17 mouse cellular contexts compared by ENCODE assay signal in the genomic region with DNA sequence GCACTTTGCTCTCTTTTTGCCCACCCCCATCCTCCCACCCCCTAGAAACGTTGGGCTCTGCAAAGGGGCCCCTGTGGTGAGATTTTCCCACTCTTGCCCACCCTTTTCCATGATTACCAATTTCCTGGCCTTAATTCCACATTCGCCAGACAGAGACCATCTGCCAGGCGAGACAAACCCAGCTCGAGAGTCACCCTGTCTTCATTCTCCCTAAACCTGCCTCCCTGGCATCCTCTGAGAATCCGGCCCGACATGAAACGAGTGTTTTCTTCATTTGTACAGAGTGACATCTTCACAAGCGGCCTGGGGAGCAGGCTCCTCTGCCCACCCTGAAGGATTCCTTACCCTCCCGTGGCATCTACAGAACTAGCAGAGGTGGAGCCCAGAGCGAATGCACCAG. TPM values are rescaled to one million over a fixed set of nuclear protein-coding genes. Genes with fewer than 3 reads are reported as not detected.
A peak's percentile ranks its signal among the peaks of the same experiment; 100 is the strongest.
DNase-seq lines count a peak whose midpoint lies in the region; ATAC-seq and TF ChIP-seq lines count a peak whose summit lies in the region.
"Had no signal": no experiment of that assay in that cellular context is flagged by ENCODE, and none has a peak within 500 bp of the region (broad histone marks: within the 10 kb centered on the region; RNA-seq: fewer than 3 reads in every experiment).

No protein-coding gene starts in this region.

- H3K27ac ChIP-seq in forebrain, embryonic 14.5 days (ENCODE audit: low read depth, low read length), result peak overlapping the region; percentile 70
- no peak overlapping the region for H3K27ac ChIP-seq in forebrain, embryonic 11.5 days (ENCODE audit: low read depth, low read length)
- no peak overlapping the region for H3K27ac ChIP-seq in lung, postnatal 0 days (ENCODE audit: low read length)
- H3K27ac ChIP-seq: embryonic facial prominence, embryonic 13.5 days; hindbrain, embryonic 14.5 days; neural tube, embryonic 13.5 days; stomach, embryonic 15.5 days had no signal

- no peak overlapping the region for H3K4me3 ChIP-seq in forebrain, embryonic 14.5 days (ENCODE audit: low read depth, low read length)
- H3K4me3 ChIP-seq in forebrain, embryonic 11.5 days (ENCODE audit: low read depth, low read length), result no peak overlapping the region
- no peak overlapping the region for H3K4me3 ChIP-seq in lung, postnatal 0 days (ENCODE audit: low read depth, low read length)
- H3K4me3 ChIP-seq: embryonic facial prominence, embryonic 13.5 days; neural tube, embryonic 13.5 days; stomach, embryonic 15.5 days had no signal

- H3K9me3 ChIP-seq in forebrain, embryonic 14.5 days (replicated peaks; ENCODE audit: control insufficient read depth, low read length), result no peaks in the 10 kb centered on the region
- no peaks in the 10 kb centered on the region for H3K9me3 ChIP-seq in forebrain, embryonic 11.5 days (ENCODE audit: control insufficient read depth, low read length)
- H3K9me3 ChIP-seq in lung, postnatal 0 days (ENCODE audit: low read length), result no peaks in the 10 kb centered on the region
- H3K9me3 ChIP-seq: embryonic facial prominence, embryonic 13.5 days; neural tube, embryonic 13.5 days; stomach, embryonic 15.5 days had no signal

- H3K9ac ChIP-seq in forebrain, embryonic 14.5 days (ENCODE audit: low read length), result no peak overlapping the region
- H3K9ac ChIP-seq in forebrain, embryonic 11.5 days (ENCODE audit: low read length), result no peak overlapping the region
- H3K9ac ChIP-seq in lung, postnatal 0 days (replicated peaks; ENCODE audit: low read depth), result no peak overlapping the region
- H3K9ac ChIP-seq: embryonic facial prominence, embryonic 13.5 days; hindbrain, embryonic 14.5 days; neural tube, embryonic 13.5 days; stomach, embryonic 15.5 days had no signal

- no peaks in the 10 kb centered on the region for H3K36me3 ChIP-seq in forebrain, embryonic 14.5 days (ENCODE audit: control insufficient read depth, insufficient read depth, low read length)
- no peaks in the 10 kb centered on the region for H3K36me3 ChIP-seq in forebrain, embryonic 11.5 days (ENCODE audit: control insufficient read depth, insufficient read depth, low read length)
- no peaks in the 10 kb centered on the region for H3K36me3 ChIP-seq in lung, postnatal 0 days (ENCODE audit: insufficient read depth, low read length)
- H3K36me3 ChIP-seq: embryonic facial prominence, embryonic 13.5 days; neural tube, embryonic 13.5 days; stomach, embryonic 15.5 days had no signal

- peaks cover 11% of the 10 kb centered on the region; the same call in 1 of the 2 replicates for H3K4me1 ChIP-seq in forebrain, embryonic 14.5 days (ENCODE audit: control insufficient read depth, insufficient read depth, low read length)
- H3K4me1 ChIP-seq in forebrain, embryonic 11.5 days (replicated peaks; ENCODE audit: control insufficient read depth, insufficient read depth, low read length), result no peaks in the 10 kb centered on the region
- H3K4me1 ChIP-seq in lung, postnatal 0 days (ENCODE audit: insufficient read depth, low read depth, low read length), result no peaks in the 10 kb centered on the region

- no peaks in the 10 kb centered on the region for H3K27me3 ChIP-seq in forebrain, embryonic 14.5 days (replicated peaks; ENCODE audit: control insufficient read depth, insufficient read depth, low read length)
- H3K27me3 ChIP-seq in forebrain, embryonic 11.5 days (ENCODE audit: control insufficient read depth, insufficient read depth, low read length), result no peaks in the 10 kb centered on the region
- no peaks in the 10 kb centered on the region for H3K27me3 ChIP-seq in lung, postnatal 0 days (replicated peaks; ENCODE audit: insufficient read depth, low read length)
- H3K27me3 ChIP-seq: embryonic facial prominence, embryonic 13.5 days; neural tube, embryonic 13.5 days; stomach, embryonic 15.5 days had no signal

- H3K4me2 ChIP-seq in forebrain, embryonic 14.5 days (ENCODE audit: low read length), result no peak overlapping the region
- H3K4me2 ChIP-seq in forebrain, embryonic 11.5 days (ENCODE audit: low read depth, low read length, severe bottlenecking), result no peak overlapping the region
- no peak overlapping the region for H3K4me2 ChIP-seq in lung, postnatal 0 days (replicated peaks; ENCODE audit: low read depth, low read length)
- H3K4me2 ChIP-seq: embryonic facial prominence, embryonic 13.5 days; heart, embryonic 11.5 days; hindbrain, embryonic 14.5 days; neural tube, embryonic 13.5 days; stomach, embryonic 15.5 days had no signal

- 53% methylated on average over 10 of the region's 10 CpGs for WGBS in forebrain, embryonic 14.5 days
- 77% methylated on average over 10 of the region's 10 CpGs for WGBS in forebrain, embryonic 11.5 days
- WGBS in lung, postnatal 0 days, result 73% methylated on average over 10 of the region's 10 CpGs

- intact Hi-C loops in left cerebral cortex, postnatal 25 days (cut with DNase I), result no loop called here

- peak; percentile 61 for DNase-seq in forebrain, embryonic 14.5 days (ENCODE audit: low spot score)
- no peak for DNase-seq in forebrain, embryonic 11.5 days (ENCODE audit: low spot score)
- DNase-seq in left cerebral cortex, postnatal 25 days (ENCODE audit: low spot score in 2 of 2), result peak; percentile 9 to 37
- DNase-seq in left cerebral cortex, adult 11 months (ENCODE audit: low spot score), result no peak
- peak; percentile 26 for DNase-seq in A20 (ENCODE audit: low read depth, low spot score)
- DNase-seq in brain, adult 2 months (ENCODE audit: low read depth, low spot score), result peak; percentile 37
- DNase-seq in lung, postnatal 0 days (ENCODE audit: low spot score), result no peak
- DNase-seq: adrenal gland, postnatal 36 days; gastrocnemius, postnatal 36 days; heart, postnatal 14 days; lung, adult 18-20 months had no signal

- TF ChIP-seq CTCF in lung, postnatal 0 days (IDR thresholded peaks at IDR 0.05), result no peak

- peak; percentile 68; the same call in 1 of the 2 replicates for ATAC-seq in forebrain, embryonic 14.5 days
- no peak for ATAC-seq in forebrain, embryonic 11.5 days (replicated peaks; ENCODE audit: low FRiP score)
- no peak for ATAC-seq in lung, postnatal 0 days
- ATAC-seq: intestine, embryonic 16.5 days had no signal

- TF ChIP-seq EP300 in lung, postnatal 0 days (IDR thresholded peaks at IDR 0.05), result no peak

RNA-seq across cellular contexts. Expression of gene Med13, which starts 29.2 kb away (rescaled TPM):
- polyA plus RNA-seq in forebrain, embryonic 14.5 days (2014; fragmentation: Nextera tagmentation; extraction: Ambion mirVana), result 13.4 and 17.1 TPM in 2 replicates
- polyA plus RNA-seq in forebrain, embryonic 11.5 days (2014; fragmentation: Nextera tagmentation; extraction: Ambion mirVana), result 15.5 and 16.4 TPM in 2 replicates
- total RNA-seq in left cerebral cortex, postnatal 25 days (2021), result 10 to 100 TPM; 56.0 to 64.6 TPM
- 5.8 and 7.9 TPM in 2 replicates for polyA plus RNA-seq in lung, postnatal 0 days (2015; fragmentation: Nextera tagmentation; extraction: Ambion mirVana)

Comparison
In these comparisons a context has a peak if more than half of its experiments do, and no peak if none do; other contexts are left out.
1. DNase-seq: peak in forebrain, embryonic 14.5 days (single experiment), left cerebral cortex, postnatal 25 days (2 of 2), A20 (single experiment) and brain, adult 2 months (single experiment); none in forebrain, embryonic 11.5 days (single experiment), left cerebral cortex, adult 11 months (single experiment) and lung, postnatal 0 days (single experiment).